Mouse (Mus musculus) fibroblast of lung, adult 2 months (primary cell): ENCODE measurements around the gene Fam216a.

Experiments
- DNase-seq: peaks from one replicate; pipeline ENCODE4 v3.0.0-alpha.2; 2011; ENCODE audit warnings: low read depth

The Fam216a gene

DNA sequence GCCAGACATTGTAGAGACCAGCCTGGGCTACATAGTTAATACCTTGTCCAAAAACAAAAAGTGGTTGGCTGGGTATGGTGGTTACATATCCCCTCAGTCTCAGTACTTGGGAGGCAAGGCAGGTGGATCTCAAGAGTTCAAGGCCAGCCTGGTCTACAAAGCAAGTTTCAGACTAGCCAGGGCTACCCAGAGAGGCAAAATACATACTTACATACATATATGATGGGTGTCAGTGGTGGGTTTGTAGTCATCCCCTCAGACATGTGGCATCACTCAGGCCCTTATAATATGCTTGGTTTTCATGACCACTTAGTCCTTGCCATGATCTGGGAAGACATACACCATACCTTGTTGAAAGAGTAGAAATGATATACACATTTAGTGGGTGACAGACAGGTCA is 18.5 kb upstream of the Fam216a start:
- DNase-seq = no peak

DNA sequence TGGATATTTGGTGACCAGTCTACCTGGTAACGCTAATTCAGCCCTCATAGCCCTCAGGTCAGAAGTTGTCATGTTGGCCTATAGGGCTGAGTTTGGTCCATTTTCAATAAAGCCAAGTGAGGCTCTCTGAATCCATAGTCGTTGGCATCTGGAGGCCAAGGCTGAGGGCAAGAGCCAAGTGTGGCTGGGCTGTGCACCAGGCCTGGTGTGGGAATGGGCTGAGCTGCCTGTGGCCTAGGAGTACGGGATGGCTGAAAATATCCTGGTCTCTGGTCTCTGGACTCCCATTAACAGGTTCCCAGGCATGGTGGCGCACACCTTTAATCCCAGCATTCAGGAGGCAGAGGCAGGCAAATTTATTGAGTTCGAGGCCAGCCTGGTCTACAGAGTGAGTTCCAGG is 17.8 kb upstream of the Fam216a start:
- DNase-seq = no peak

DNA sequence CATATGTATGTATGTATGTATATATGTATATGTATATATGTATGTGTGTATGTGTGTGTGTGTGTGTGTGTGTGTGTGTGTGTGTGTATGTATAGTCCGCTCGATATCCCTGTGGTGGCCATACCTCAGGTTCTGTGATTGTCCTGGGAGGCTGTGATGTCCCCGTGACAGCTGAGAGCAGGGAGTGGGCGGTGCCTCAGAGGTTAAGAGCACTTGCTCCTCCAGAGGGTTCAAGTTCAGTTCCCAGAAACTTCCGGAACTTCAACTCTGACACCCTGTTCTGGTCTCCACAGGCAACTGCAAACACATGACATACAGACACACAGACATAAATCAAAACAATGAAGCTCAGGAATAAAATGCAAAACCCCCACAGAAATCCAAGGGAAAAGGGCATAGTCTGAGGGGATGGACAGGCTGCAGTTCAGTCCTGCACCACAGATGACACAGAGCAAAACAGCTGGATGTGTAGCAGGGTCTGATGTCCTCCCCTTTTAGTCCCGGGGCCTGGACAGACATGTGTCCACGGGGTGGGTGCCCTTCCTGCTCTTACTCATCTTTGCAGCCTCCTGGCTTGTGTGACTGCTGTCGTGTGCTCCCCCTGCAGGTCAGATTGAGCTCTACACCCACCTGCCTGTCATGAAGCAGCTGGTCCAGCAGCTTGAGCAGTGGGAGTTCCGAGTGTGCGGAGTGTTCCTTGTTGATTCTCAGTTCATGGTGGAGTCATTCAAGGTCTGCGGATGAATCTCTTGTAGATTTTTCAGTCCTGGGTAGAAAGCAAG is 7.4 kb upstream of the Fam216a start:
- peak; percentile 46 for DNase-seq

DNA sequence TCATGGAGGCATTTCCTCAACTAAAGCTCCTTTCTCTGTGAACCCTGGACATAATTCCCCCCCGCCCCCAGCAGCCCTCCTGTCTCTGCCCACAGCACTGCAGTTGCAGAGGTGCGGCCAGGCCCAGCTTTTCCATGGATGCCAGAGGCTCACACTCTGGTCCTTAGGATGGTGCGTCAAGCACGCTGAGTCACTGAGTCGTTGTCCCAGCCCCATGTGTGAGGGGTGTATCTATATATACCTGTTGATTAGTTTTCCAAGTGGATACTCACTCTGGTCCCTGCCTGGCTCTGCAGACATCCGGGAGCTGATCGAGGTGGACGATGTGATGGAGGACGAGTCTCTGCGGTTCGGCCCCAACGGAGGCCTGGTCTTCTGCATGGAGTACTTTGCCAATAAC is 6.0 kb upstream of the Fam216a start:
- no peak for DNase-seq

DNA sequence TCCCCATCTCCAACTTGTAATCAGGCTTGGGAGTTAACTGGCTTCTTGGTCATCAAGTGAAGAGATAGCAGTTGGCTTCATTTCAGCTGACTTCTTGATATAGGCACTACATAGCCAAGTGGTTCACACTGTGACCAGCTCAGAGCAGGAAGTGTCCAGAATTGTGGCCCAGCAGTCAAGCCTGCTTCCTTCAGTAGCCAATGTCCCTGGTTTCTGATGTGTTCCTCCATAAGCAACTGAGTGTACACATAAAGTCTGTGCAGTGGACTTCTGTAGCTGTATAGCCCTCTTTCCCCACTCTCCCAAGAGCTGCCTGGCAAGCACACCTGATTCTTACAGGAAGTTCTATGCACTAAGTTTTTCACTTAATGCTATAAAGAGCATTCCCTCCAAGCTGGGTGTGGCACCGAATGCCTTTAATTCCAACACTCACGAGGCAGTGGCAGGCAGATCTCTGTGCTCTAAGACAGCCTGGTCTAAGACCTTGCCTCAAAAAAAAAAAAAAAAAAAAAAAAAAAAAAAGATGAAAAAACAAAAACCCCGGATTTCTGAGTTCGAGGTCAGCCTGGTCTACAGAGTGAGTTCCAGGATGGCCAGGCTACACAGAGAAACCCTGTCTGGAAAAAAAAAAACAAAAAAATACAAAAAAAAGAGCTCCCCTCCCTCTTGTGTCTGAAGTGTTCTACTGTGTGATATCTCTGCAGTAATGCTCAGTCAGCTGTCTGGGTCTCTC is 5.1 kb upstream of the Fam216a start:
- DNase-seq = no peak

DNA sequence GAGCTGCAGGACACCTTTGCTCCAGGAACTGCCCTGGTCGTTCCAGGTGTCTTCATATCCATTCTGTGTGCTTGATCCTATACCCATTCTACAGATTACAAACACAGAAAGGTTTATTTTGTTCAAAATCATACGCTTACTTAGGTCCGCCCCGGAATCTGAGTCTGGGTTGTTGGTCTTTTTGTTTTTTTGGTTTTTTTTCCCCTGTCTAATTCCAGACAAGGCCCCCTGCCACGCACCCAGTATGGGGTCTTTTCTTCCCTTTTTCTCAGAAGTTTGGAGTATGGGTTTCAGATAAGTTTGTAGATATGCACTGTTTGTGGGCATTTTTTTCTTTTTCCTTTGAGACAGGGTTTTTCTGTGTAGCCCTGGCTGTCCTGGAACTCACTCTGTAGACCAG is 714 bp upstream of the Fam216a start:
- no peak for DNase-seq

DNA sequence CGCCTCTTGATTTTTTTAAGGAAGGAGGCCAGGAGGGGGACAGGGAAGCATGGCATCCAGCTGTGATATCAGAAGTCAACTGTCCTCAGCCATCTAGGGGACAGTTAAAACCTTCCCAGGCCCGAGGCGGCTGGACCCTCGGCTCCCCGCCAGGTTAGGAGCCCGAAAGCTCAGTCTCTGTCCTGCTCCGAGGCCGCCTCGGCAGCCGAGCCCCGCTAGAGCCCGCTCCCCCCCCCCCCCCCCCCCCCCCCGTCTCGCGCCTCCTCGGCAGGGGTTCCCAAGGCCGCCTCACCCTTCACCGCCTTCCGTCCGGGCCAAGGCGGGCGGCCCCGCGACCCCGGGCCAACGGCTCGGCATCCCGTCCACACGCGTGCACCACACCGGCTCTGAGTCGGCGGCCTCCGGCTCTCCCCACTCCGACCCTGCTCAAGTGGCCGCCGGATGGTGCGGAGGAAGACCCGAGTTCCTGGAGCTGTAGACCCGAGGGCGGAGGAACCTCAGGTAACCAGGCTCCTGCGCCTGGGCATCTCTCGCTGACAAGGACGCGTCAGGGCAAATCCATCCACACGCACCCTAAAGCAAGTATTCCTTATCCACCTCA is 473 bp downstream of the Fam216a start, which contains the start of gene Gpn3:
Gpn3 (plus strand) TSS at position 286 of the 601 bp plus-strand sequence.
- DNase-seq = no peak

DNA sequence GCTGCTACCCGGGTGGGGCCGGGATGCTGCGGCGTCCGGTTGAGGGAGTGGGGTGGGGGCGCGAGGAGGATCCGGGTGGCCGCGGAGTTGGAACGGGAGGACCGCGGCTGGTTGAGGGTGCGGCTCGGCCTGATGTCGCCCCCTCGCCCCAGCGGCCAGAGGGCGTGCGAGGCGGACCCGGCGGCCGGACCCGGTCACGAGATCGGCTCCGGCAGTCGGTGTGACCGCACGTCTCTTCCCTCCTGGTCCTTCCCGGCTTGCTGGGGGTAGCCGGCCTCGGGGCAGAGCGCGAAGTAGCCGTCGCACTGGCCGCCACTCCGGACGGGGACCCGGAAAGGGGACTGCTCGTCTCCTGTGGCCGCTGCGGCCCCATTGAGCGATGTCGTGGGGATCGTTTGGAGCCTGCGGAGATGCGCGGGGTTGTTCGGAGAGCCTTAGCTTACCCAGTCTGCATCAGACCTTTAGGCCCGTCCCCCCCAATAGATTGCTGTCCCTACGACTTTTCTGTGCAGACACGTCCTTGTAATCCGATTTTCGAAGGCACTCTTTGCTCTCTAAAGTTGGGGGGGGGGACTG is 17.6 kb downstream of the Fam216a start:
- no peak for DNase-seq

DNA sequence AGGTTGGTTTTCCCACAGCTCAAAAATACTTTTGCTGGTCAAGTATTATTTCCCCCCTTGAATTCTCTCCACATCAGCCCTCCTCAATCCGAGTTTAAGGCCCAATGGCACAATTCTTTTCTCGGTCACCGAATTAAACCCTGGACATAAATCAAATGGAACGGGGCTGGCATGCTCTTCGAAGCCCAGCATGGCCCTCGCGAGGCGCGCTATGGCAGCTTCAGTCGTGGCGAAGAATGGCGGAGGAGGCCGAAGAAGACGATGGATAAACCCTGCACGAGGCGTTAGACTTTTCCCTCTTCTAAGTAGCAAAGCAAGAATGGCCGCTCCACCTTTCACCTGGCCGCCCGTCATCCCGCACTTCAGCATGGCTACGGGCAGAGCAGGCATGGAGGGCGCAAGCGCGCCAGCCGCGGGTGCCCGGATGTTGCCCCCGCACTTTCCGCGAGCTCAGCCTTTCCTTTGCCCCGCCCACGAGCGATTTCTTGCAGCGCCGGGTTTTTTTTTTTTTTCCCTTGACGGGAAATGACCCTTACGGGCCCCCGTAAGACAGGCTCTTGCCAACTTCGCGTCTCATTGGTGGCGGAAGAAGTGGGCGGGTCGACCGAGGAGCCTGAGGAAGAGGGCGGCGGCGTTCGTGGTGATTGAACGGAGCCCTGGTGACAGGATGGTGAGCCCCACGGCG is 18.2 kb downstream of the Fam216a start, which contains the start of the genes Rad9b and Vps29:
Rad9b (minus strand) TSS at position 427 of the 685 bp plus-strand sequence.
Vps29 (plus strand) TSS at position 563 of the 685 bp plus-strand sequence.
- peak; percentile 97 for DNase-seq

DNA sequence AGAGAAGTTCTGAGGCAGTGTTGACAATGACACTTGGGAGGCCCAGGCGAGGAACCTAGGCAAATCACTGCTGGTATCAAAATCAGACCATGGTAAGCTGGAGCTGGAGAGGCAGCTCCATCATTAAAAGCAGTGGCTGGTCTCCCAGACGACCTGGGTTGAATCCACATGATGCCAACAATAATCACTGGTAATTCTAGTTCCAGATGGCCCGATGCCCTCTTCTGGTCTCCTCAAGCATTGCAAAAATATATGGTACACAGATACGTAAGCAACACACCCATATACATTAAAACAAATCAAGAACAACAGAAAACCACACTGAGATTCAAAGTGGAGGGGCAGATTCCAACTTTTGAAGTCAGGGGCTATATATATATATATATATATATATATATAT is 26.4 kb downstream of the Fam216a start:
- no peak for DNase-seq

DNA sequence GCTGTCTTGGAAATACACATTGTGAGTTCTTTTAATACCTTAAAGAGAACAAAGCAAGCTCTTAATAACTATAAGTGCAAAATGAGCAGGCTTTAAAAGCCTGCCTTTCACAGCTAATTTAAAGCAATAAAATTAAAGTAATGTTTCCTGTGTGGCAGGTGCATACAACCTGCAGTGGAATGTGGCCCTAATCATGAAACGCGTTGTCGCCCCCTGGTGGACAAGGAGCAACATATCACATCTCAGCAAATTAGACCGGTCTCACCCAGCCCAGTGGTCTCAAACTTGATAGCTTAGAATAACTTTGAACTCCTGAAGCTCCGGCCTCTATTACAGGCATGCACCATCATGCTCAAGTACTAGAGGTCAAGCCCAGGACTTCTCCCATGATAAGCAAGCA is 27.9 kb downstream of the Fam216a start:
- no peak for DNase-seq

DNA sequence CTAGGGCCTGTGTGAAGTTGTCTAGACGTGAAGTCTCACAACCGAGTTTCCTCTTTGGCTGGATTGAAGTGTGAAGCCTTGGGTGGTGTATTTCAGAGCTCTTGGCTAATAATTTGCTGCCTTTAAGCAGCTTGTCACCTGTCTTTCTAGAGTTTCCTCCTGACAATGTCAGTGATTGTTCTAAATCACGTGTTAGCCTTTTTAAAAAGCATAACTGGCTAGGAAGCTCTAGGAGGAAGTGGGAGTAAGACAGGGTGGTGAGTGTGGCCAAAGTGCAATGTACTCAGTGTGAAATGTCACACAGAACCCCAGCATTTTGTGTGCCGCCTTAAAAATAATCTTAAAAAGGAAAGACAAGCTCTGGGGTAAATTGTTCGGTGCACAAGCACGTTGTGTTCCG is 28.4 kb downstream of the Fam216a start:
- no peak for DNase-seq

DNA sequence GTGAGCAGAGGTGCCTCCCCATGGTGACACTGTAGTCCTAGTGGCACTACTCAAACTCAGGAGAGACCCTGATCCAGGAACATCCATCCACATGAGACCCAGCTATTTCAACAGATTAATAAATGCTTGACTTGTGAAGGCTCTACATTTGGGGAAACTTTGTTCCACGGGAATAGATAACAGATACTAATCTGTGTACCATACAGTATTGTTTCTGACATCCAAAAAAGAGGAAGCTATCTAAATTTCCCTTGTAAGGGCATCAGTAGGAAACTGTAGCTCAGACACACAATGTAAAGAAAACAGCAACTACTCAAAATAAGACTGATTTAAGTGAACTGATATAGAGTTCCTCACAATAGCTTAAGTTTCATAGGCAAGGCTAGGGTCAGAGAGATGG is 29.3 kb downstream of the Fam216a start:
- no peak for DNase-seq

DNA sequence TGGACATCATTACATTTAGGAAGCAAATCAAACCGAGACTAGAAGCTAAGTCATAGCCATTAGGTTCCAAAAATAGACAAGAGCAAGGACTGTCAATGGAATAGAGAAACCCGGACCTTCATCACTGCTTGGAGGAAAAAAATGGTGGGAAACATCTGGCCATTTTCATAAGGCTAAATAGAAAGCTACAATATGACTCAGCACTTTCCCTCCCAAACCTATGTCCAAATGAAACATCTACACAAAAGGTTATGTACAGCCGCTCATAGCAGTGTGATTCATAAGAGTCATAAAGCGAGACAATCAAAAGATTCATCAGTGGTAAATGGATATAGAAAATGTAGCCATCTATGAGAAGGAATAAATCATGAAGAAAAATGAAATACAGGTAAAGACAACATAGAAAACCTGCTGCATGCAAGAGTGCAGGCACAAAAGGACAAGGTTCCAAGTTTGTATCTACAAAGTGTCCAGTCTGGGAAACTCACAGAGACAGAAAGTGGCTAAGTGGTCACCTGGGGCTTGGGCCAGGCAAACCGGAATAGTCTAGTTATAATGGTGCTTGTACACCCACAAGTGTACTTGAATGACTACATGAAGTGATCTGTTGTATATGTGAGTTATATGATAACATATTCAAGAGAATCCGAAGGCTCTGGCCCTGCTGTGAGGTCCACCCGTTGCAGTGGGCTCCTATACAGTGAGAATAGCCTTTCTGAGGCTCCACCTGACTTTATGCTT is 35.4 kb downstream of the Fam216a start:
- DNase-seq = no peak

DNA sequence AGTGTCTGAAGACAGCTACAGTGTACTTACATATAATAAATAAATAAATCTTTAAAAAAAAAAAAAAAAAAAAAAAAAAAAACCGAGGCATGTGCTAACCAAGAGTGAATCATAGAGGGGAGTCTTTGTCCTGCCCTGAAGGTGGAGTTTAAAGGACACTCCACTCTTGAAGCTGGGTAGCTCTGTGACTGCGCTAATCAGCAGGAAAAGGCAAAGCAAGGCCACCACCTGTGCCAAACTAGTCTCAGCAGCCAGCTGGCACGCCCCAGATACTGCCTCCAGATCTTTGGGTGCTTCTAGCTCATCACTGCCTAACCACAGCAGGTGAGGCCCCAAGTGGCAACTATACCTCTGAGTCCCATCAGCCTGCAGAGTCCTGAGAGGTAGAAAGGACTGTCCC is 37.5 kb downstream of the Fam216a start:
- DNase-seq = no peak

DNA sequence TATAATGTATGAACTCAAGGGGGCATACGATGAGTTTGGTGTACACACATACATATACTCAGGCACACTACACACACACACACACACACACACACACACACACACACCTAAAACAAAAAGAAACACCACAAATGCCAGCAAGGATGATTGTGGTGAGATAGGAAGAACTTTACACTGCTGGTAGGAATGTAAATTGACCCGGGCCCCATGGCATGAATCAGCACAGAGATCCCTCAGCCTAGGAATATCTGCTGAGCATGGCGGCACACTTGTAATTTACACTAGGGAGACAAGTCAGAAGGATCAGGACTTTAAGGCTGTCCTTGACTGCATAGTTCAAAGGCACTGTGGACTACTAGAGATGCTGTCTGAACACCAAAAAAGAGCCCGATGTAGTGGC is 41.9 kb downstream of the Fam216a start:
- DNase-seq = no peak

DNA sequence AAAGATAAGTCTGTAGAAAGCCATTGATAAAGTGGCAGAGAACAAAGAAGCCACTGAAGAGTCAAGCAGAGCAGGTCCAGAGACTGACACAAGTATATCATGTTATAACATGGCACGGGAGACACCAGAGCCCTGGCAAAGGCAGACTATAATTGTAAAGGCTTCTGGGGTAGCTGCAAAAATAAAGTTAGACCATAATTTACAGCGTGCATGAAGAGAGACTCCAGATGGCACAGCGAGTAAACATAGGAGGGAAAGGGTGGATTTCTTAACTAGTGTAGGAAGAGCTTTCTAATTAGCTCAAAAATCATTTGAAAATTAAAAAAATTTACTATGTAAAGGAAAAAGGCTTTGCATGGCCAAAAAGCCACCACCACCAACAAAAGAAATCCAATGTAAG is 44.9 kb downstream of the Fam216a start:
- no peak for DNase-seq

DNA sequence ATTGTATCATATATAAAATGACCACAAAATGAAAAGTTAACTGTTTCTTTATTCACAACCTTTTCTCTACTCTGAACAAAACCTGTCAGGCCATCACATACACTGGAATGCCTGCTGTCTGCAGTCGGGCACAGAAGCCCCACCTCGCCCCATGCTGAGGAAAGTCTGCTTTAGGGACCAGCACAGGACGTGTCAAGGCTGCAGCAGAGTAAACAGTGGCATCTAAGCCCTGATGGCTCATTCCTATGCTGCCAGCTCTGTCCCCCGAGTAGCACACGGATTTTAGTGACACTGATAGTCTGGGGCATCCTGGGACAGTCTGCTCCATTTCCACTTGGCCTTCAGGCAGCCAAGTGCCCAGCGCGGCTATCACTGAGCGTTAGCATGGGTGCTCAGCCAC is 46.7 kb downstream of the Fam216a start:
- DNase-seq = no peak

DNA sequence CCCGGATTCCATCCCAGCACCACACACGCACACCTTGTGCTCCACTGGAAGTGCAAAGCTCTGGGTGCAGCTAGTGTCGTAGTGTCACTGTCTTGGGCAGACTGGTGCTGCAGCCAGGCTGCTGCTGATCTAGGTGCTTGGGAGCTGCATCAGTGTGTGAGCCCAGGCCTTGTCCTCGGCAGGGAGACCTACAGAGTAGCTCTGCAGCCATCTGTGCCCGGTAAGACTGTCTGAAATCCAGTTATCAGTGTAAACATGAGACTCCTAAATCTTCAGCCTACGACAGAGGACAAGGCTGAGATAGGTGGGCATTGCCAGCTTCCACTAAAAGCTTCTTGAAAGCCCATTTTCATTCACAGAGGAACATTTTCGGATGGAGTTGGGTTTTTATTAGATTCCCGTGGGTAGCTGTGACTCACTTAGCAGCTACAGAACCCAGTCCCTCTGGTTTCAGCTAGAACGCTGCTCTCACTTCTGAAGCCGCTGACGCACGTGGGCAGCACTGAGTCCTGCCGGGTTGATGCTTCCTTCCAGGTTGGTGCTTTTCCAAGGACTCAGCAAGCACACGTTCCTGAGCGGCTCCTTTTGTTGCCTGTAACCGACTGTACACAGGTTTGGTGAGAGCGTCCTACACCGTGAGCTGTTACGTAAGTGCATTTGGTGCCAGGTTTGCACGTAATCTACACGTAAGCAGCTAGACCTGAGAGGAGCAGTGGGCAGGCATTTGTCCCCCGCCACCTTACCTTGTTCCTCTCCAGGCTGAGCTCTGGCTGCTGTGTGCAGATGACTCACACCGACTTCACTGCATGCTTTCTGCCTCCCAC is 47.3 kb downstream of the Fam216a start:
- peak; percentile 80 for DNase-seq

DNA sequence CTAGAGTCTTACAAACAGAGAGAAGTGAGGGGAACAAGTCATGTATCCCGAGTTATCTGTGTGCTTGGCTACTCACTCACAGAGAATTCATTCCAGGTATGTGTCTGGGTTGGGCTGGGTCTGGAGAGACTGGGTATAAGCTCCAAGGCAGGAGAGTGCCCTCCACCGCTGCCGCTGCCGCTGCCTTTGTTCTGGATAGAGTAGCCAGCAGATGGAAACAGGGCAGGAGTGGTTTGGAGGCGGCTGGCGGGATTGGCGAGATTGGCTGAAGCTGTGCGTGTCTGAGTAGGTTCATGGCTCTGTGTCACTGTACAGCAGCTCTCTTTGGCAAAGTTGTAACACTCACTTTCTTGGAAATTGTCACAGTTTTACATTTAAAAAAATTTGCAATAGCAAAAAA is 48.6 kb downstream of the Fam216a start:
- no peak for DNase-seq
